Mouse (Mus musculus) 3T3-L1 (cell line): Measurements from ENCODE around the gene Cdc37.

Experiments used
- DNase-seq: peaks from one replicate; pipeline ENCODE4 v3.0.0-alpha.2; 2015; ENCODE audit warnings: low read depth, low spot score

The Cdc37 gene

DNA sequence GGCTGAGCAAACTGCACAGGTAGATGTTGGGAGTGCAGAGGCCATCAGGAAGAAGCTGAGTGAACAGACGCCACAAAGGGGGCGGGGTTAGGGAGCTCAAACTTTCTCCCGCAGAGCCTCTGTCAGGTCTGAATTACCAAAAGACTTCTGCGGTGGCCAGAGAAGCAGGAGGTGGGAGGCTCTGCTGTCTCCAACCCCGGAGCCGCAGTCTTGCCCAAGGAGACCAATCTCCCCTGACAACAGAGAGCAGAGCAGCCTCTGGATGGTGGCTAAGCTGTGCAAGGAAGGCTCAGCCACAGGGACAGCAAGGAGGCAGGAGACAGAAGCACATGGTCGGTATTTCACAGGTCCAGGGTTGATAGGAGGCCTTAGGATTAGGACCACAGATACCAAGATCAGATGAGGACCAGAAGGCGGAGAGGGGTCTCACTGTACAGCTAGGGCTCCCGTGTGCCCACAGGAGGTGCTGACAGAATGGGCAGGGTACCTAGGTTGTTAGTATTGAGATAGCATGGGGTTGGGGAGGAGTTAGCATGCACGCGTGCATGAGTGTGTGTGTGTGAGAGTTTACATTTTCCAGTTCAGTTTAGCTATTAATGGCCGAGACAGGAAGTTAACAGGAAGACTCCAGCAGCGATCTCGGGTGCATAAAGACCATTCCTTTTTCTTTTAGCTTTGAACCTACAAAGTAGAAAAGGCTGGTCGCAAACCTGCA lies 49.2 kb downstream of the Cdc37 start:
- no peak for DNase-seq

- DNase-seq, result peak; percentile 24
These were observed 52.0 kb downstream of the Cdc37 start for GRCm38 (mm10) chr9:21097793-21098192.

DNA sequence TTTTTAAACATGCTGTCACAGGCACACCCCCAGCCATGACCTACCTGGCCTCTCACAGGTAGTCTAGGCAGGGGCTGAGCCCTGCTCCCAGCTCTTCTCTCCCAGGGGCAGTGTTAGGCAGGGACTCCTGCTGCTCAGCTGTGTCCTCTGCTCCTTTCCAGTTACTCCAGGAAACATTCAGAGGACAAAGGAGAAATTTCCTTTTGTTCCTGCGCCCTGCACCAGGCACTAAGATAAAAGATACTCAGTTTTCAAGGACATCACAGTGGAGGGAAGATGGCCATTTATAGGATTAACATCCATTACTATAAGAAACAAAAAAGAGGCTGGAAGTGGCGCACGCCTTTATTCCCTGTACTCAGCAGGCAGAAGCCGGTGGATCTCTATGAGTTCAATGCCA lies 53.8 kb downstream of the Cdc37 start:
- DNase-seq, result no peak

DNA sequence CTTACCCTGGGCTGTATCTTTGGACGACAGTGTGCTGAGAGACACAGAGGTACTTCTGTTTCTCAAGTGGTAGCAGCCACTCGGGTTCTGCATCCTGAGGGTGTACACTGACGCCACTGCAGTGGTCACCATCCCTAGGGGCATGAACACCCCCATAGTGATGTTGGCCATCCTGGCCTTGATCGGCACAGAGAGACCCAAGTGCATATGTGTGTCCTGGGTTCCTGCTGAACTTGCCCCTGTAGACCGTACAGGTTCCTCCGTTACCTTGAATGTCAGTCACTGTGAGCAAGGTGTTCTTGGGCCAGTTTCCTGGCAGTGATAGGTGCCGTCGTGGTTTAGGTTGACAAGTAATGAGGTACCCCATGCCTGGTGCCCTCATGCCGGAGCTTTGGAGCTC lies 56.4 kb downstream of the Cdc37 start:
- no peak for DNase-seq

DNA sequence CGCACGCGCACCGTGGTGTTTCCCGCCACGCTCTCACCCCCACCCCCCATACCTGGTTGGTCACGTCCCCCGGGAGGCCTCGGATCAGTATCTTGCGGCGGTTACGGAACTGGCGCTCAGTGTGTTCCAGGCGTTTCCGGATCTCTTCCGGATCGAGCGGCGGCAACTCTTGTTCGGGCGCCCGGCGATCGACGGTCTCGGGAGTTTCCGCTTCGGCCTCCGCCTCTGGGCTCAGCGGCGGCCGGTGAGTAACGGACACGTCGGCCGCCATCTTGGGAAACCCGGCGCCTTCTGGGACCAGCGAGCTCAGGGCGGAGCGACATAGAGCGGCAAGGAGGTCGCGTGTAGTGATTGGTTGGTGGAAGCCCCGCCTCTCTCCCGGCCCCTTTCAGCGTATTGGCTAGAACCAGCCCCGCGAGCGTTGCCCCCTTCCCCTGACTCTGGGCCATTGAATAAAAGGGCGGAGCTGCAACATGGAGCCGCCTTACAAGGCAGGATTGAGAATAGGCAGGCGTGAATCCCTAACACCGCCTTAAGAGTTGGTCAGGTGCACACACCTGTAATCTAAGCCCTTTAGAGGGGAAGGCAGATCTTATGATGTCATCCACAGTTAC lies 58.0 kb downstream of the Cdc37 start, which contains the start of the genes Gm38431 and Raver1:
TSS of gene Gm38431 (minus strand) at position 291 of the 614 bp plus-strand sequence.
TSS of gene Raver1 (minus strand) at position 302 of the 614 bp plus-strand sequence.
- peak; percentile 99 for DNase-seq

DNA sequence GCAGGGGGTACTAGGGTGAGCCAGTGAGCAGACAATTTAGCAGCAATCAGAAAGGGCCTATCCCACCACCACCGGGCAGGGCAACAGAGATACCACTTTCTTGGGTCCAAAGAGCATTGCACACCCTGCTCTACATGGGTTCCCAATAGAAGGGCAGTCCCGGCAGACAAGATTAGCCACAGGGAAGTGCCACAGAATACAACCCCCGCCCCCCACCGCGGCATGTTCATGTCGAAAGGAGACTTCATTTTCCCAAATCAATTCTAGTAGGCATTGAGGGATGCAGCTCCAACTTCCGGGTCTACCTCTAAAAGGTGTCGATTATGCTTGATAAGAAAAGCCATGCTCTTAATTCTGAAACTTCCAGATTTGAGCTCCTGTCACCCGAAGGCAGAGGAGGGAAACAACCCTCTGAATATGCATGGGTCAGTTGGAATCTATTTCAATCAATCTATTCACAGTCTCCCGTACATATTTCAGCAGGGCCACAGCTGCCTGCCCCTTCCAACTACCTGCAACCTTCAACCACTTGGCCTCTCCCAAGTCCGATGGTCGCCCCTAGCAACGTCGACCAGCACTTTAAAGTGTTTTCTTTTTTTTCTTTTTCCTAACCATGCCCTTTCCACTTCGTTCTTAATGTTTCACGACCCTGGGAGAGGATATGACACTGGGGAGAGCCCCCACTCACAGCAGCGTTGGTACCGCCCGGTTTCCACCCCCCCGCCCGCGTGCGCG lies 58.6 kb downstream of the Cdc37 start:
- DNase-seq, result no peak

DNA sequence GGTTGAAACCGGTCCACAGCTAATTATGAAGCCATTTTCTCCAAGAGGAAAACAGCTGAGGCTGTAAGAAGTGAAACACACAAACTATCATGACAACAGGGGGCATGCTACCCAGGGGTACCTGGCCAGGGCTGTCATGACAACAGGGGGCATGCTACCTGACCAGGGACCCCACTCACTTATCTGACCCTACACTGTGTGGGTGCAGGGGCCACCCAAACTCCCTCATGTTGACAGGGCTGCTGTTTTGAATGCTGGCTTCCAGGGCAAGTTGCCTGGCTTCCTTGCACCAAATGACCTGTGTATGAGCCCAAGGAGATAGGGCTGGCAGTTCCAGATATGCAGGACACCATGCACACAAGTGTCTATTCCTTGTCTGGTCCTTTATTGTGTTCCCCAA lies 59.2 kb downstream of the Cdc37 start:
- no peak for DNase-seq

DNA sequence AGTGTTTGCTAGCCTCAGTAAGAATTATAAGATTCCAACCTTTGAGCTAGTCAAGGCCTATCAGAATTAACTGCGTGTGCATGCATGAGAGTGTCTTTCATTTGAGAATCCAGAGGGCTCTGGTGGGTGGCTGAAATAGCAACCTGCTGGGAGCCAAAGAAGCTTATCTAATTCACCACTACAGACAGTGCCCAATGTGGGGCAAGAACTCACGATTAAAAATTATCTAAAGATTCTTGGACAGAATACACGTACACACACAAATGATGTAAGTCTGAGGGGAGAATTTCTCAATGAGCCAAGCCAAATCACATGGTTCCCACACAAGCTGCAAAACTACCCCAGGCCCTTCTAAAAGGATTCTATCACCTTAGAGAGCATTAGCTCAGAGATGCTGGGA lies 66.5 kb downstream of the Cdc37 start:
- DNase-seq, result no peak
